Mouse (Mus musculus): ENCODE results near the gene Crebl2. TPM values are rescaled to one million over a fixed set of nuclear protein-coding genes. Genes with fewer than 3 reads are reported as not detected.
A peak's percentile ranks its signal among the peaks of the same experiment; 100 is the strongest.

Crebl2 gene
- polyA plus RNA-seq, 3 experiments from 2014 or later: 20.4 to 46.1 (median 45.3) TPM

GRCm38 (mm10) chr6:134876795-134877194 is 46.8 kb downstream of the Crebl2 start:
- ATAC-seq: peak; percentile 70

GRCm38 (mm10) chr6:134877276-134877675 is 47.3 kb downstream of the Crebl2 start:
- ATAC-seq: no peak

GRCm38 (mm10) chr6:134877892-134878291 is 47.9 kb downstream of the Crebl2 start:
- no peak for ATAC-seq

- ATAC-seq: no peak
Observed at GRCm38 (mm10) chr6:134879556-134879955, 49.6 kb downstream of the Crebl2 start.

GRCm38 (mm10) chr6:134880046-134880445 is 50.1 kb downstream of the Crebl2 start:
- ATAC-seq: no peak

- no peak for ATAC-seq
Observed at GRCm38 (mm10) chr6:134883661-134884060, 53.7 kb downstream of the Crebl2 start.

- no peak for ATAC-seq
Observed at GRCm38 (mm10) chr6:134885515-134885914, 55.6 kb downstream of the Crebl2 start.

GRCm38 (mm10) chr6:134886475-134886874 is 56.5 kb downstream of the Crebl2 start:
- ATAC-seq: no peak

- no peak for ATAC-seq
Observed at GRCm38 (mm10) chr6:134887008-134887407, 57.1 kb downstream of the Crebl2 start.

GRCm38 (mm10) chr6:134887711-134888449 is 57.9 kb downstream of the Crebl2 start:
- ATAC-seq: no peak

- ATAC-seq: no peak
Observed at GRCm38 (mm10) chr6:134888563-134889017, 58.6 kb downstream of the Crebl2 start.

GRCm38 (mm10) chr6:134889763-134890162 is 59.8 kb downstream of the Crebl2 start:
- no peak for ATAC-seq

GRCm38 (mm10) chr6:134890436-134890835 is 60.5 kb downstream of the Crebl2 start:
- ATAC-seq: no peak

- no peak for ATAC-seq
Observed at GRCm38 (mm10) chr6:134896570-134897436, 66.8 kb downstream of the Crebl2 start.

- ATAC-seq: peak; percentile 80
Observed at GRCm38 (mm10) chr6:134897443-134898094, 67.6 kb downstream of the Crebl2 start.

- ATAC-seq: peak; percentile 63
Observed at GRCm38 (mm10) chr6:134898095-134898965, 68.4 kb downstream of the Crebl2 start, which contains the start of gene Gpr19. Gene Gpr19, minus strand, starts transcription at chr6:134898578.

GRCm38 (mm10) chr6:134903368-134903767 is 73.4 kb downstream of the Crebl2 start:
- ATAC-seq: peak; percentile 62

- ATAC-seq: peak; percentile 40
Observed at GRCm38 (mm10) chr6:134903891-134904884, 74.2 kb downstream of the Crebl2 start.

GRCm38 (mm10) chr6:134905811-134906210 is 75.9 kb downstream of the Crebl2 start:
- no peak for ATAC-seq

All from inflammation-experienced regulatory T-cells, adult 6 months (primary cell).